Mouse (Mus musculus) liver, postnatal 0 days (tissue): ENCODE data around the gene Hes6. TPM values are rescaled to one million over a fixed set of nuclear protein-coding genes. Genes with fewer than 3 reads are reported as not detected.

Experiments
- ATAC-seq: fragments of 200-750 bp; cut with Nextera tagmentation; 2 replicates; pipeline ENCODE4 v1.8.0; 2017; ENCODE audit warnings: mild to moderate bottlenecking, moderate library complexity
- DNase-seq: peaks from one replicate; pipeline ENCODE4 v3.0.0-alpha.2; 2016
- H3K27ac ChIP-seq: fragments of 300-500 bp; sonication (generic); 2 replicates; pipeline ENCODE4 v1.5.1; 2014; ENCODE audit warnings: antibody characterized with exemption, moderate library complexity, mild to moderate bottlenecking, low read depth
- H3K27me3 ChIP-seq: fragments of 300-500 bp; sonication (generic); 2 replicates; pipeline ENCODE4 v1.6.1; 2014; ENCODE audit warnings: low read length, control low read depth, mixed read lengths; ENCODE audit not compliant: insufficient read depth
- H3K36me3 ChIP-seq: fragments of 300-500 bp; sonication (generic); replicated peaks from 2 replicates; pipeline ENCODE4 v1.6.1; 2014; ENCODE audit warnings: mild to moderate bottlenecking, control low read depth, low read length, moderate library complexity, mixed read lengths; ENCODE audit not compliant: insufficient read depth
- H3K4me1 ChIP-seq: fragments of 300-500 bp; sonication (generic); 2 replicates; pipeline ENCODE4 v1.6.1; 2014; ENCODE audit warnings: antibody characterized with exemption, mild to moderate bottlenecking, control low read depth; ENCODE audit not compliant: insufficient read depth
- H3K4me2 ChIP-seq: fragments of 300-500 bp; sonication (generic); 2 replicates; pipeline ENCODE4 v1.6.1; 2014; ENCODE audit warnings: low read depth, mild to moderate bottlenecking, low read length, moderate library complexity, mixed read lengths
- H3K4me3 ChIP-seq: fragments of 300-500 bp; sonication (generic); 2 replicates; pipeline ENCODE4 v1.5.1; 2014; ENCODE audit warnings: low read depth, low read length
- H3K9ac ChIP-seq: fragments of 300-500 bp; sonication (generic); replicated peaks from 2 replicates; pipeline ENCODE4 v1.6.1; 2014; ENCODE audit warnings: mild to moderate bottlenecking, moderate library complexity
- H3K9me3 ChIP-seq: fragments of 300-500 bp; sonication (generic); 2 replicates; pipeline ENCODE4 v1.6.1; 2016; ENCODE audit warnings: mild to moderate bottlenecking, control low read depth, low read length, mixed read lengths
- CTCF ChIP-seq: sonication (generic); IDR thresholded peaks from 2 replicates; pipeline ENCODE4 v1.5.1; 2016; ENCODE audit warnings: antibody characterized with exemption, low read depth
- EP300 ChIP-seq: IDR thresholded peaks from 2 replicates; pipeline ENCODE4 v1.6.1; 2016; ENCODE audit warnings: antibody characterized with exemption, low read depth, mild to moderate bottlenecking
- WGBS: fragments of 180-500 bp; shearing (Covaris S2); extraction: QIAGEN DNeasy Blood & Tissue Kit; methylation state at CpG from one replicate; pipeline ENCODE4 v1.1.7; 2014; ENCODE audit not compliant: insufficient replicate concordance; 5-methylcytosine and 5-hydroxymethylcytosine counted together
- polyA plus RNA-seq: library from polyadenylated mRNA; unstranded; fragments of >200 nt; fragmentation: Nextera tagmentation; extraction: Ambion mirVana; gene quantifications from 2 replicates; pipeline ENCODE4 v1.2.1, GENCODE M21; 2015

The Hes6 gene
- polyA plus RNA-seq, 1 experiment from 2014 or later: 35.0 TPM

DNA sequence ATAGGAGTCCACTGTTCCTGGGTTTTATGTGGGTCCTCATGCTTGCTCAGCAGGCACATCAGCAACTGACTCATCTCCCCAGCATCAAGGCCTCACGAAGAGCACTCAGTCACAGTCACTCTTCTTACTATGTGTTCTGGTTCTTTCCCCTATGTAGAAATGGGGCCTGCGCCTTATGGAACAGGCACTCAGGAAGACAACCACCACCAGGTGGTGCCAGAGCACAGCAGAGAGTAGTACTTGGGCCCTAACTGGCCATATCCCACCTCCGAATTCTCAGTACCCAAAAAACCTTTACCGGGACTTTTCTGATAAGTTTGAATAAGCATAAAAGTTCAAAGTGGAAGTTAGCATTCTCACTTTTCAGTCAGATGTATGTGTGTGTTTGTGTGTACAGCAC, 14.8 kb upstream of the Hes6 start:
- Histone ChIP-seq H3K4me2 (no peak overlapping the region), H3K4me3 (no peak overlapping the region), H3K9me3 (no peaks in the 10 kb centered on the region), H3K36me3 (peaks cover 61% of the 10 kb centered on the region), H3K27ac (no peak overlapping the region), H3K27me3 (no peaks in the 10 kb centered on the region), H3K4me1 (no peaks in the 10 kb centered on the region), H3K9ac (no peak overlapping the region)
- no peak for TF ChIP-seq EP300
- peak; percentile 92 for TF ChIP-seq CTCF
- ATAC-seq (peak; percentile 63; the same call in 1 of the 2 replicates), DNase-seq (peak; percentile 87)
- 33% methylated on average over 4 of the region's 4 CpGs for WGBS

DNA sequence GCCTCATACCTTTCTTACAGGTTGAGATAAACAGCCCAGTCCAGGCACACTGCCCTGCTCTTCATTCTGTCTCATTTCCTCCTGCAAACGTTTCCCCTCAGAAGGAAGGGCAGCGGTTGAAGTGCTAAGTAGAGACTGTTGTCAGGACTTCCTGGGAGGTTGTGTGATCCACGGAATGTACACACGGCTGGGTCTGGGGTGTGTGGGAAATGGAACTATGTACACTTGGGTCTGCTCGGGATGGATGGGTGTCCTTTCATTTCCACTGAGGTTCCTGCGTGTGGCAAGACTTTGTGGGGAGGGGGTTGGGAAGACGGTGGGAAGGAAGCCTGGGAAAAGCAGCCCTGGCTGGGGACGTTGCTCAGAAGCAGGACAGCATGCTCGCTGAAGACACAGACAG, 12.6 kb upstream of the Hes6 start:
- no peaks in the 10 kb centered on the region for H3K4me1 ChIP-seq
- H3K9me3 ChIP-seq: no peaks in the 10 kb centered on the region
- peaks cover 60% of the 10 kb centered on the region for H3K36me3 ChIP-seq
- no peak overlapping the region for H3K4me2 ChIP-seq
- no peak overlapping the region for H3K9ac ChIP-seq
- no peak for ATAC-seq
- no peak overlapping the region for H3K27ac ChIP-seq
- 69% methylated on average over 9 of the region's 9 CpGs for WGBS
- DNase-seq: no peak
- no peaks in the 10 kb centered on the region for H3K27me3 ChIP-seq
- H3K4me3 ChIP-seq: no peak overlapping the region
- TF ChIP-seq CTCF: no peak
- no peak for TF ChIP-seq EP300

- ATAC-seq: peak; percentile 81
- Histone ChIP-seq H3K36me3 (peaks cover 34% of the 10 kb centered on the region), H3K4me1 (peaks cover 6% of the 10 kb centered on the region; the same call in 1 of the 2 replicates), H3K27ac (peak overlapping the region; percentile 76), H3K9ac (no peak overlapping the region), H3K27me3 (no peaks in the 10 kb centered on the region), H3K9me3 (no peaks in the 10 kb centered on the region), H3K4me2 (no peak overlapping the region), H3K4me3 (no peak overlapping the region)
- peak; percentile 29 for DNase-seq
- WGBS: 70% methylated on average over 8 of the region's 8 CpGs
- TF ChIP-seq EP300 (no peak; the same call in 1 of the 2 replicates), CTCF (no peak)
These were observed 6.8 kb upstream of the Hes6 start for GRCm38 (mm10) chr1:91420601-91421065.

GRCm38 (mm10) chr1:91419862-91420600, 6.2 kb upstream of the Hes6 start:
- TF ChIP-seq CTCF (no peak), EP300 (0 out of 2 replicates have a peak, but pooled peaks have one; percentile 31)
- Histone ChIP-seq H3K9ac (no peak overlapping the region), H3K36me3 (peaks cover 34% of the 10 kb centered on the region), H3K4me3 (no peak overlapping the region), H3K4me1 (peaks cover 6% of the 10 kb centered on the region; the same call in 1 of the 2 replicates), H3K27me3 (no peaks in the 10 kb centered on the region), H3K4me2 (no peak overlapping the region), H3K27ac (peak overlapping the region; percentile 76), H3K9me3 (no peaks in the 10 kb centered on the region)
- ATAC-seq (peak; percentile 64), DNase-seq (no peak)
- 55% methylated on average over 10 of the region's 10 CpGs for WGBS

DNA sequence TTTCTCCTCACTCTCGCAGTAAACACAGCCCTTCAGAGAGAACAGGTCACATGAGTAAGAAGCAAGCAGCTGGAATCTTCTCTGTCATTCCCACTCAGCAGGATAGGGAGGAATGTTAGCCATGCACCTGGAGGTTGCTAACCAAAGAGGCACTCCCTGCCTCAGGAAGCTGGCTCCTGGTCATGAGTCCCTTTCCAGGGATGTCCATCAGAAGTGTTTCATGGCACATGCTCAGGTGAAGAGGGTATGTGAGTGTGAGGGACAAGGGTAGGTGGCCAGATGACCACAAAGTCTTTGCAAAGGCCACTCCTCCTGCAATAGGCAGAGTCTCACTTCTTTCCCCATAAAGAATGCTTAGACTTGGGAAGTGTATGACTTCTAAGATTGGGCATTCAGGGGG, 4.2 kb upstream of the Hes6 start:
- Histone ChIP-seq H3K27ac (no peak overlapping the region), H3K9ac (no peak overlapping the region), H3K9me3 (no peaks in the 10 kb centered on the region), H3K27me3 (no peaks in the 10 kb centered on the region), H3K4me1 (peaks cover 23% of the 10 kb centered on the region), H3K4me3 (no peak overlapping the region), H3K36me3 (peaks cover 22% of the 10 kb centered on the region), H3K4me2 (no peak overlapping the region)
- 61% methylated on average over 1 of the region's 1 CpGs for WGBS
- ATAC-seq (no peak), DNase-seq (no peak)
- TF ChIP-seq CTCF (no peak), EP300 (no peak)

DNA sequence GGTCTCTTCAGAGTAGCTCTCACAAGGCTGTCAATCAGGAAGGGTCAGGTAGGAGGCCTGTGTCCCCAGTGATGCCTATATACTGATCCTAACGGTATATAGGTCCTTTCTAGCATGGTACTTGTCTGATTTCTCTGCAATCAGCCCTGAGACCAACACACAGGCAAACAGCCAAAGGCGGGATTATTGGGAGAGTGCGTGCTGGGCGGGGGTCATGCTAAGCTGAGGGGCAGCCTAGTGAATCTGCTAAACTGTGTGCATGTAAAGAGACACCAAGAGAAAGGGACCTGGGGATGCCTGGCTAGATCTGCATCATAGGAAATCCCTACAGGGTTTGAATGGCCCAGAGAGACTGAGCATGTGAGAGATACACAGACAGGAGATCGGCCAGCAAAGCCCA, 1.5 kb upstream of the Hes6 start:
- ATAC-seq (no peak), DNase-seq (no peak)
- peak overlapping the region; percentile 93 for H3K27ac ChIP-seq
- TF ChIP-seq EP300: no peak
- no peak for TF ChIP-seq CTCF
- H3K4me1 ChIP-seq: peaks cover 31% of the 10 kb centered on the region
- H3K4me3 ChIP-seq: no peak overlapping the region
- H3K27me3 ChIP-seq: no peaks in the 10 kb centered on the region
- peaks cover 15% of the 10 kb centered on the region for H3K36me3 ChIP-seq
- H3K4me2 ChIP-seq: no peak overlapping the region
- H3K9ac ChIP-seq: no peak overlapping the region
- WGBS: 80% methylated on average over 5 of the region's 5 CpGs
- no peaks in the 10 kb centered on the region for H3K9me3 ChIP-seq

DNA sequence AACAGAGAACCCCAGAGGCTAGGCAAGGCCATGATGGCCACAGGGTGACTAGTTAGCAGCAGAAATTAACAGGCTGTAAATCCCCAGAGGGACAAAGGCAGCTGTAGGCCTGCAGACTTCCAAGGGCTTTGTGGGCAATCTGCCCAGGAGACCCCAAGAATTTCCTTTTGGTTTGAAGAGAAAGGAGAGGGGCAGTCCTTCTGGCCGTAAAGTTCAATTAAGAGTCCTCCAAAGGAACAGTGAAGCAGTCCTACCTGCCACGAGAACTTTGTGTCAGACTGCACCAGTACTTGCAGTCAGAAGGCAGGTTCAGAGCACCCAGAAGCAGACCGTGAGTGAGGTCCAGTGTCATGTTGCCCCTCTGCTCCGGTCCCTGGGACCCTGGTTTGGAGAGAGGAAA, 1.1 kb upstream of the Hes6 start:
- Histone ChIP-seq H3K4me1 (peaks cover 31% of the 10 kb centered on the region), H3K4me3 (no peak overlapping the region), H3K9me3 (no peaks in the 10 kb centered on the region), H3K9ac (no peak overlapping the region), H3K36me3 (peaks cover 15% of the 10 kb centered on the region), H3K27ac (peak overlapping the region; percentile 93), H3K27me3 (no peaks in the 10 kb centered on the region), H3K4me2 (peak overlapping the region; percentile 99; the same call in 1 of the 2 replicates)
- ATAC-seq: no peak
- 68% methylated on average over 4 of the region's 4 CpGs for WGBS
- no peak for DNase-seq
- TF ChIP-seq EP300 (no peak), CTCF (no peak)
